ENCODE assay signal across 9 mouse cellular contexts in genomic region chr13:74854338-74855047, GRCm38 (mm10). TPM values are rescaled to one million over a fixed set of nuclear protein-coding genes. Genes with fewer than 3 reads are reported as not detected.
DNase-seq lines count a peak whose midpoint lies in the region; ATAC-seq and TF ChIP-seq lines count a peak whose summit lies in the region.
"Had no signal": no experiment of that assay in that cellular context is flagged by ENCODE, and none has a peak within 500 bp of the region (broad histone marks: within the 10 kb centered on the region; RNA-seq: fewer than 3 reads in every experiment).

No protein-coding gene starts in this region.

- no peak for TF ChIP-seq POLR2A in embryonic fibroblast, embryonic 13.5 days (IDR thresholded peaks at IDR 0.05; ENCODE audit: low read depth, low read length)

- H3K9me3 ChIP-seq in heart, embryonic 15.5 days (replicated peaks): no peaks in the 10 kb centered on the region
- no peaks in the 10 kb centered on the region for H3K9me3 ChIP-seq in liver, embryonic 12.5 days (replicated peaks)
- H3K9me3 ChIP-seq in stomach, embryonic 14.5 days (ENCODE audit: control insufficient read depth, low read depth, low read length): no peaks in the 10 kb centered on the region
- H3K9me3 ChIP-seq: embryonic facial prominence, embryonic 13.5 days had no signal

- no peak overlapping the region for H3K27ac ChIP-seq in embryonic fibroblast, embryonic 13.5 days (ENCODE audit: insufficient read depth, low read length)
- no peak overlapping the region for H3K27ac ChIP-seq in heart, embryonic 15.5 days
- H3K27ac ChIP-seq in liver, embryonic 12.5 days: no peak overlapping the region
- no peak overlapping the region for H3K27ac ChIP-seq in stomach, embryonic 14.5 days (ENCODE audit: low read length)
- H3K27ac ChIP-seq: embryonic facial prominence, embryonic 13.5 days had no signal

- H3K9ac ChIP-seq in heart, embryonic 15.5 days: no peak overlapping the region
- no peak overlapping the region for H3K9ac ChIP-seq in liver, embryonic 12.5 days
- no peak overlapping the region for H3K9ac ChIP-seq in stomach, embryonic 14.5 days (replicated peaks; ENCODE audit: low read depth, low read length)
- H3K9ac ChIP-seq: embryonic facial prominence, embryonic 13.5 days had no signal

- no peak overlapping the region for H3K4me2 ChIP-seq in heart, embryonic 15.5 days
- H3K4me2 ChIP-seq in liver, embryonic 12.5 days: no peak overlapping the region
- no peak overlapping the region for H3K4me2 ChIP-seq in stomach, embryonic 14.5 days (replicated peaks; ENCODE audit: low read depth, low read length)
- H3K4me2 ChIP-seq: embryonic facial prominence, embryonic 13.5 days had no signal

- peak; percentile 51 for TF ChIP-seq CTCF in C2C12 (IDR thresholded peaks at IDR 0.05; ENCODE audit: control insufficient read depth, insufficient read depth, insufficient read length)
- TF ChIP-seq CTCF in embryonic fibroblast, embryonic 13.5 days (IDR thresholded peaks at IDR 0.05; ENCODE audit: borderline replicate concordance, insufficient read depth, low read length): peak; percentile 25; the same call in 1 of the 2 replicates

- no peaks in the 10 kb centered on the region for H3K79me2 ChIP-seq in C2C12 (ENCODE audit: control insufficient read depth, insufficient read depth)

- H3K79me3 ChIP-seq in C2C12 (ENCODE audit: low read depth): no peaks in the 10 kb centered on the region

- DNase-seq in adrenal gland, postnatal 4 days (ENCODE audit: low spot score in 2 of 2): peak; percentile 10 to 16
- DNase-seq in kidney, postnatal 10 days: peak; percentile 81
- peak; percentile 47 for DNase-seq in neural tube, embryonic 10.5 days (ENCODE audit: extremely low spot score, low spot score)

- no peaks in the 10 kb centered on the region for H3K27me3 ChIP-seq in C2C12 (ENCODE audit: control insufficient read depth, insufficient read depth, insufficient read length)
- H3K27me3 ChIP-seq in heart, embryonic 15.5 days: no peaks in the 10 kb centered on the region
- H3K27me3 ChIP-seq in liver, embryonic 12.5 days (replicated peaks): no peaks in the 10 kb centered on the region
- no peaks in the 10 kb centered on the region for H3K27me3 ChIP-seq in stomach, embryonic 14.5 days (ENCODE audit: control insufficient read depth, insufficient read depth, low read length)
- H3K27me3 ChIP-seq: embryonic facial prominence, embryonic 13.5 days had no signal

- 2% methylated on average over 3 of the region's 3 CpGs for WGBS in heart, embryonic 15.5 days
- 1% methylated on average over 3 of the region's 3 CpGs for WGBS in liver, embryonic 12.5 days (ENCODE audit: insufficient replicate concordance)
- WGBS in stomach, embryonic 14.5 days: 10% methylated on average over 3 of the region's 3 CpGs

- H3K4me1 ChIP-seq in embryonic fibroblast, embryonic 13.5 days (ENCODE audit: control insufficient read depth, insufficient read depth, low read length): no peaks in the 10 kb centered on the region
- no peaks in the 10 kb centered on the region for H3K4me1 ChIP-seq in heart, embryonic 15.5 days (replicated peaks)
- no peaks in the 10 kb centered on the region for H3K4me1 ChIP-seq in liver, embryonic 12.5 days
- no peaks in the 10 kb centered on the region for H3K4me1 ChIP-seq in stomach, embryonic 14.5 days (ENCODE audit: control insufficient read depth, insufficient read depth, low read length)
- H3K4me1 ChIP-seq: embryonic facial prominence, embryonic 13.5 days had no signal

- no peak overlapping the region for H3K4me3 ChIP-seq in C2C12 (ENCODE audit: insufficient read depth, poor library complexity, severe bottlenecking)
- no peak overlapping the region for H3K4me3 ChIP-seq in embryonic fibroblast, embryonic 13.5 days (ENCODE audit: insufficient read depth, low read length)
- H3K4me3 ChIP-seq in heart, embryonic 15.5 days: no peak overlapping the region
- no peak overlapping the region for H3K4me3 ChIP-seq in liver, embryonic 12.5 days
- no peak overlapping the region for H3K4me3 ChIP-seq in stomach, embryonic 14.5 days (ENCODE audit: low read depth, low read length)
- H3K4me3 ChIP-seq: embryonic facial prominence, embryonic 13.5 days had no signal

- no peaks in the 10 kb centered on the region for H3K36me3 ChIP-seq in C2C12 (ENCODE audit: control insufficient read depth, insufficient read depth)
- H3K36me3 ChIP-seq in heart, embryonic 15.5 days: no peaks in the 10 kb centered on the region
- H3K36me3 ChIP-seq in liver, embryonic 12.5 days: no peaks in the 10 kb centered on the region
- H3K36me3 ChIP-seq in stomach, embryonic 14.5 days (ENCODE audit: control insufficient read depth, insufficient read depth, low read length): no peaks in the 10 kb centered on the region
- H3K36me3 ChIP-seq: embryonic facial prominence, embryonic 13.5 days had no signal

- ATAC-seq in heart, embryonic 15.5 days (replicated peaks; ENCODE audit: insufficient number of reproducible peaks, insufficient read depth, low FRiP score, low read depth): peak; percentile 60
- peak; percentile 71 for ATAC-seq in liver, embryonic 12.5 days
- peak; percentile 46; the same call in 1 of the 2 replicates for ATAC-seq in stomach, embryonic 14.5 days (ENCODE audit: insufficient number of reproducible peaks, insufficient read depth, low FRiP score, low read depth)

- H3ac ChIP-seq in C2C12 (ENCODE audit: control insufficient read depth, insufficient read length, low read depth): no peak overlapping the region

TF ChIP-seq in C2C12, 6 proteins besides CTCF, POLR2A, EP300 and RAD21:
- TF ChIP-seq USF1 (IDR thresholded peaks at IDR 0.05; ENCODE audit: low read depth) (no peak), MYOG (IDR thresholded peaks at IDR 0.05; ENCODE audit: control insufficient read depth, extremely low read depth, insufficient read length) (no peak), FOSL1 (IDR thresholded peaks at IDR 0.05; ENCODE audit: insufficient read depth, low read length, poor library complexity, severe bottlenecking) (no peak), CEBPB (IDR thresholded peaks at IDR 0.05; ENCODE audit: low read depth) (no peak), MAX (IDR thresholded peaks at IDR 0.05) (no peak), MYOD1 (IDR thresholded peaks at IDR 0.05; ENCODE audit: control insufficient read depth, insufficient read length, low read depth) (no peak)

RNA-seq across cellular contexts. Expression of gene Cast, which starts 45.9 kb away (rescaled TPM):
- 23.7 TPM for polyA plus RNA-seq in C2C12 (2012; fragmentation: generic; extraction: Trizol)
- total RNA-seq in adrenal gland, postnatal 4 days (2021): 10 to 100 TPM; 64.5 to 65.8 TPM
- polyA plus RNA-seq in embryonic fibroblast, embryonic 13.5 days (2011; ENCODE audit: insufficient read length, low read depth, missing spikeins): 136 and 175 TPM in 2 replicates
- polyA plus RNA-seq in heart, embryonic 15.5 days (2015; fragmentation: Nextera tagmentation; extraction: Ambion mirVana): 52.9 and 55.0 TPM in 2 replicates
- 38.6 and 39.3 TPM in 2 replicates for polyA plus RNA-seq in liver, embryonic 12.5 days (2016; fragmentation: Nextera tagmentation; extraction: Ambion mirVana)
- polyA plus RNA-seq in stomach, embryonic 14.5 days (2014; fragmentation: Nextera tagmentation; extraction: Ambion mirVana): 38.9 and 42.5 TPM in 2 replicates

Comparison
In these comparisons a context has a peak if more than half of its experiments do, and no peak if none do; other contexts are left out.
1. DNase-seq: peak in every context shown above with its lines; median percentile 81 in kidney, postnatal 10 days; 47 in neural tube, embryonic 10.5 days; 13 in adrenal gland, postnatal 4 days.